Mouse (Mus musculus): ENCODE measurements around the gene Rcn3. TPM values are rescaled to one million over a fixed set of nuclear protein-coding genes. Genes with fewer than 3 reads are reported as not detected.

The Rcn3 gene
- total RNA-seq, 2 experiments from 2014 or later: 46.0 to 53.7 TPM

- peak; percentile 82 to 87 for DNase-seq
- intact Hi-C loops (cut with DNase I): loop anchor here (2.0 kb wide), 1 partner anchor 120 kb away; no protein-coding TSS in a partner anchor
Measured at GRCm38 (mm10) chr7:45078513-45078912, 13.5 kb downstream of the Rcn3 start.

GRCm38 (mm10) chr7:45077829-45078228, 14.2 kb downstream of the Rcn3 start:
- DNase-seq: no peak
- intact Hi-C loops (cut with DNase I): loop anchor here (2.0 kb wide), 1 partner anchor 121 kb away; no protein-coding TSS in a partner anchor

- intact Hi-C loops (cut with DNase I): no loop called here
- no peak for DNase-seq
Measured at GRCm38 (mm10) chr7:45077322-45077721, 14.7 kb downstream of the Rcn3 start.

GRCm38 (mm10) chr7:45076501-45076900, 15.5 kb downstream of the Rcn3 start:
- intact Hi-C loops (cut with DNase I): no loop called here
- no peak for DNase-seq

- intact Hi-C loops (cut with DNase I): no loop called here
Measured at GRCm38 (mm10) chr7:45075405-45075804, 16.6 kb downstream of the Rcn3 start.

GRCm38 (mm10) chr7:45073949-45074348, 18.1 kb downstream of the Rcn3 start:
- DNase-seq: no peak
- intact Hi-C loops (cut with DNase I): no loop called here

More at GRCm38 (mm10) chr7:45075405-45075804, 16.6 kb downstream of the Rcn3 start:
- DNase-seq: peak in 1 of 2 experiments; percentile 38

- no peak for DNase-seq
- intact Hi-C loops (cut with DNase I): no loop called here
Measured at GRCm38 (mm10) chr7:45073171-45073707, 18.8 kb downstream of the Rcn3 start.

GRCm38 (mm10) chr7:45072230-45072629, 19.8 kb downstream of the Rcn3 start:
- intact Hi-C loops (cut with DNase I): no loop called here
- DNase-seq: no peak

GRCm38 (mm10) chr7:45069671-45070070, 22.4 kb downstream of the Rcn3 start:
- intact Hi-C loops (cut with DNase I): loop anchor here (2.0 to 10.0 kb wide), 2 partner anchors 87 to 325 kb away; partner anchors contain the start of gene Snrnp70
- no peak for DNase-seq

- DNase-seq: peak in 1 of 2 experiments; percentile 65
- intact Hi-C loops (cut with DNase I): loop anchor here (2.0 to 10.0 kb wide), 2 partner anchors 85 to 327 kb away; partner anchors contain the start of gene Snrnp70
Measured at GRCm38 (mm10) chr7:45068000-45068318, 24.1 kb downstream of the Rcn3 start.

GRCm38 (mm10) chr7:45067190-45067999, 24.6 kb downstream of the Rcn3 start:
- intact Hi-C loops (cut with DNase I): loop anchor here (10.0 kb wide), 1 partner anchor 327 kb away; the partner anchor contains the start of gene Snrnp70
- no peak for DNase-seq

- intact Hi-C loops (cut with DNase I): loop anchor here (10.0 kb wide), 1 partner anchor 332 kb away; the partner anchor contains the start of gene Snrnp70
- DNase-seq: peak; percentile 92 to 94
Measured at GRCm38 (mm10) chr7:45062239-45062835, 29.7 kb downstream of the Rcn3 start, which contains the start of the genes Nosip and Prrg2. Nosip (plus strand) TSS chr7:45062429. Prrg2 (minus strand) TSS chr7:45062677.

GRCm38 (mm10) chr7:45061532-45062075, 30.4 kb downstream of the Rcn3 start:
- DNase-seq: no peak
- intact Hi-C loops (cut with DNase I): loop anchor here (10.0 kb wide), 1 partner anchor 333 kb away; the partner anchor contains the start of gene Snrnp70

- no peak for DNase-seq
- intact Hi-C loops (cut with DNase I): loop anchor here (10.0 kb wide), 1 partner anchor 334 kb away; the partner anchor contains the start of gene Snrnp70
Measured at GRCm38 (mm10) chr7:45060632-45061122, 31.3 kb downstream of the Rcn3 start.

- no peak for DNase-seq
- intact Hi-C loops (cut with DNase I): no loop called here
Measured at GRCm38 (mm10) chr7:45058607-45059571, 33.1 kb downstream of the Rcn3 start.

GRCm38 (mm10) chr7:45056972-45057348, 35.1 kb downstream of the Rcn3 start:
- intact Hi-C loops (cut with DNase I): no loop called here
- DNase-seq: no peak

GRCm38 (mm10) chr7:45056329-45056971, 35.6 kb downstream of the Rcn3 start:
- no peak for DNase-seq
- intact Hi-C loops (cut with DNase I): no loop called here

GRCm38 (mm10) chr7:45053931-45054510, 38.0 kb downstream of the Rcn3 start:
- peak; percentile 89 to 91 for DNase-seq
- intact Hi-C loops (cut with DNase I): loop anchor here (2.0 kb wide), 1 partner anchor 35 kb away; no protein-coding TSS in a partner anchor
